Mouse (Mus musculus): ENCODE measurements around the gene Rgs6.

Rgs6 gene

GRCm38 (mm10) chr12:82756756-82757155 lies 168.7 kb downstream of the Rgs6 start:
- peak; percentile 42 for DNase-seq (ENCODE audit: low spot score)

DNA sequence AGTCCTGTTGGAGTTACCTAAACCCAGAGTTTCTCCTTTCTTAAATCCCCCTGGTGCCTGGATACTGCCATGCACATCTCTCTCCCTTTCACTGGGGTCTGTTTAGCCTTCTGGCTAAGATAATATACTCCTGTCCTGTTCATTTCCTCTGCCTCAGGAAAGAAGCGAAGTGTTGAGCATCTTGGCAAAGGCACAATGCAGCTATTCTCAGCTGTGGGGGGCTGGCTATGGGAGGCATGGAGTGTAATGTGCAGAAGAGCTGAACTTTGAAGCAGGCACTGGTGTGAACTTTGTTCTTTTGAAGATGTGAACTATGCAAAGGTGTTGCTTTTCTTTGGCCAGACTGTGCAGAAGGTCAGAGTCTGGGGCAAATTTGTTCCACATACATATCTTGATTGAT lies 169.3 kb downstream of the Rgs6 start:
- no peak for DNase-seq (ENCODE audit: low spot score)

DNA sequence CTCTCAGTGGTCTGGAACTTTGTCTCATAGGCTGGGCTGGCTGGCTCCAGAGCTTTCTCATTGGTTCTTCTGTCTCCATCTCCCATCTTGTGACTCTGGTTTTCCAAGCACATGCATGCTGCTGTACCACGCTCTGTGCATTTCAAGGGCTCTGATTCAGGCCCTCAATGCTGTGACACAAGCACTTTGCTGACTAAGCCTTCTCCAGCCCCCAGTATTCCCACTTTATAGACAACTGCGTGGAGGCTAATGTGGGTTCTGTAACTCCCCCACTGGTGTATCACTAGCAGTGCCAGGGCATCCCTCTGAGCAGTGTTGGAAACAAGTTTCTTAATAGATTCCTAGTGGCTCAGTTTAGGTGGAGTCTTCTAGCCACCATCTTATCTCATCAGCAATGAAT lies 174.0 kb downstream of the Rgs6 start:
- DNase-seq (ENCODE audit: low spot score), result no peak

- DNase-seq (ENCODE audit: low spot score), result no peak
These were observed 180.6 kb downstream of the Rgs6 start for GRCm38 (mm10) chr12:82768726-82769125.

GRCm38 (mm10) chr12:82772215-82772614 lies 184.1 kb downstream of the Rgs6 start:
- no peak for DNase-seq (ENCODE audit: low spot score)

- DNase-seq (ENCODE audit: low spot score), result no peak
These were observed 186.5 kb downstream of the Rgs6 start for GRCm38 (mm10) chr12:82774576-82774975.

DNA sequence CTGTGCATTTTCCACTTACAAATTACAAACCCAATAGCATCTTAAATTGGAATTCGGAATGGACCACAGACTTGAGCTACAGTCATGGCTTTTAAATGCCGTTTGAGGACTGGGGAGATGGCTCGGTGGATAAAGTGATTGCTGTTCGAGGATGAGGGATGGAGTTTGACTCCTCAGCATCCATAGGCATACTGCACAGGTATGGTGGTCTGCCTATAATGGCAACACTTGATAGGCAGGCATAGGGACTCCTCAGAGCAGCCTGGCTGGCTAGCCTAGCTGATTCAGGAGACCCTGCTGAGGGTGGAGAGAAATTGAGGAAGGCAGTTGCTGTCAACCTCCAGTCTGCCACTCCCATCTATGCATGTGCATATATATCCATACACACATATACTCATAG lies 188.6 kb downstream of the Rgs6 start:
- DNase-seq (ENCODE audit: low spot score), result no peak

GRCm38 (mm10) chr12:82780936-82781335 lies 192.8 kb downstream of the Rgs6 start:
- DNase-seq (ENCODE audit: low spot score), result no peak

DNA sequence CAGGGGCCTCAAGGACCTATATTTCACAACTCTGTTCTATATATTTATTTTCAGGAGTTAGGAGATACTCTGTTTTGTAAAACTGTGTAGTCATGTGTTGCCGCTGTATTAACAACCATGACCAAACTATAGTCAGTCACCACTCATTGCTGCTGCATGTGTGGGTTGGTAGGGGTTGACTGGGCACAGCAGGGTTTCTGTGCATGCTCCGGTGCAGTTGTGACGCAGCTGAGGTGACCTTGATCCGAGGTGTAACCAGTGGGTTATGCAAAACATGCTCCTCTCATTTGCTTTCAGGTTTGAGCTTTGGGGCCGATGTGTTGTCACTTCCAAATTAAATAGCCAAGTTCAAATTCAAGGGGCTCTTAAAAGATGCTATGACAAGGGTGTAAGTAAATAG lies 193.3 kb downstream of the Rgs6 start:
- no peak for DNase-seq (ENCODE audit: low spot score)

GRCm38 (mm10) chr12:82792122-82792521 lies 204.0 kb downstream of the Rgs6 start:
- no peak for DNase-seq (ENCODE audit: low spot score)

DNA sequence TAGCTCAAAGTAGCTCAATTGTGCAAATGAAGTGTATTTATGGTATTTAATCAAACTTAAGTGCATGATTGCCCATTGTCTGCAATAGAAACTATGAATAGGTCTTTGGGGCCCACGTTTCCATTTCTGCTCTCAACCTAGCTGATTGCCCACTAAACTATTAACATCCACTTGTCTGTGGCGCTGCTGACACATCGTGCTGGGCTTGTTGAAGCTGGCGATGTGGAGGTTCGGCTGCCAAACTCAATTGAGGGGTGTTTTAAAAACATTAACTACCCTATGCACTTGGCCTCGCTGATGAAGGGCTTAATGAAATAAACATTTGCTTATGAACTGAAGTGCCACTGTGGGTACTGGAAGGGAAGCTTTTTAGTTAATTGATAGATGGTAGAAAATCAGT lies 211.8 kb downstream of the Rgs6 start:
- DNase-seq (ENCODE audit: low spot score), result no peak

DNA sequence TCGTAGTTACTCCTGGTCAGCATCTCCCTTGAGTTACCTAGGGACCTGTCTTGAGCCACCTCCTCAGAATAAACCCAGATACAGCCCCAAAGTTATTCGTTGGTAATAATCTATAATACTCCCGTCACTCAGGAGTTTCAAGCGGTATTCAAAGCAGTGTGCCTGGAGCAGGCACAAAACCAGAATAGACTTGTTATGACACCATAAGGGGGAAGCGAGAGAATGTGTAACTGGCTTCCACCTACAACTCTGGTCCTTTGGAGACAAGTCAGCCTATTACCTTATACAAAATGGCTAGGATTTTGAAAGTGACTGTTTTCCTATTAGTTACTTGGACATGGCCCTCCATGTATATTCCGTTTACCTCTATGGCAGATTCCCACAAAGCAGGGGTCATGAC lies 213.6 kb downstream of the Rgs6 start:
- no peak for DNase-seq (ENCODE audit: low spot score)

DNA sequence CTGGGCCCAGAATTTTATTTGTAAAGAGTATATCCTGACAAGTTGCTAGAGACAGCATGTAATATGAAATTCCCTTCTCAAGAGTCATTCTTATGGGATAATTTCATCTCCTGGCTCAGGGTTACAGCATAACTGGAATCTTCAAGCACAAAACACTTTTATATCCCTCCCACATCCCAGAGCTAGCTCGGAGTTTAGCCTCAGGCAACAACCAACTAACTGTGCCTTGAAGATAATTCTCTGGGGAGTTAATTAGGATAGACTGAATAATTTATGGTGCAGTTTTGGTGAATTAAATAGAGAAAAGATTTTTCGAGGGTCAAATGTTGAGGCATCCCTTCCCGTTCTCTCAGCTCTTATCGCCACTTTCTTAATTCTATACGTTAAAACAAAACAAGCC lies 214.6 kb downstream of the Rgs6 start:
- no peak for DNase-seq (ENCODE audit: low spot score)

GRCm38 (mm10) chr12:82805167-82805566 lies 217.1 kb downstream of the Rgs6 start:
- DNase-seq (ENCODE audit: low spot score), result no peak

GRCm38 (mm10) chr12:82810631-82811030 lies 222.5 kb downstream of the Rgs6 start:
- DNase-seq (ENCODE audit: low spot score), result no peak

- no peak for DNase-seq (ENCODE audit: low spot score)
These were observed 227.9 kb downstream of the Rgs6 start for GRCm38 (mm10) chr12:82815982-82816381.

DNA sequence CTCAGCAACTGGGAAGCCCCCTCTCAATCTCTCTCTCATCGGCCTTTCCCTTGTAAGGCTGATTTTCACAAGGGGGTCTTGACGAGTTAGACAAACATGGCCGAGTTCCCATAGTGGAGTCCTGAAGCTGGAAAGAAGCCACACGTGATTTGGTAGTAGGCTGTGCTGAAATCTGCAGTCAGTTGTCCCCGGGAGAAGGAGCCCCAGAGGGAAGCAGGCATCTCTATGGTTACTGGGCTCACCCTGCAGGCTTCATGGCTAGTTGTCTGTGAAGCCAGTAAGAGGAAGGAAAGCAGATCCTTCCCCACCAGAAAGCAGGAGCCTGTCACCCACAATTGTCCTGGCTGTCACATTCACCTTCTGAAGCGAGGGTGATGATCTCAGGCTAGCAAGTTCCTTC lies 231.2 kb downstream of the Rgs6 start:
- DNase-seq (ENCODE audit: low spot score), result no peak

DNA sequence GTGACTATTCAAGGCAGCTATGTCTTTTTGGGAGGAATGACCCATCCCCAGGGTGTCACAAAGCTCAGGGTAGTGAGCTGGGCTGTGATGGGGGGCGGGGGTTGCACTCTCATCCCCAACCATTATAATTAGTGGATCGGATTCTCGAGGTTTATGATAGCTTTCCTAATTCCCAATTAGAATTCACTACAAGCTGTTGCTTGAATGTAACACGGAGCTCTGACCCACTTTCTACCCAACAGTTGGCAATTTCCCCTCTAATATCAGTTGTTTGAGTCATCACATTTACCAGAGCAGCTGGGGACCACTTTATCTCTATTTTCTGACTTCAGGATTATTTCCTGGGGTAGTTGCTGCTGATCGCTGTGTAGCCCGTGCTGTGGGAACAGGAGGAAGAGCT lies 231.9 kb downstream of the Rgs6 start:
- DNase-seq (ENCODE audit: low spot score), result no peak

- no peak for DNase-seq (ENCODE audit: low spot score)
These were observed 234.9 kb downstream of the Rgs6 start for GRCm38 (mm10) chr12:82822821-82823620.

- DNase-seq (ENCODE audit: low spot score), result no peak
These were observed 242.2 kb downstream of the Rgs6 start for GRCm38 (mm10) chr12:82830333-82830732.

DNA sequence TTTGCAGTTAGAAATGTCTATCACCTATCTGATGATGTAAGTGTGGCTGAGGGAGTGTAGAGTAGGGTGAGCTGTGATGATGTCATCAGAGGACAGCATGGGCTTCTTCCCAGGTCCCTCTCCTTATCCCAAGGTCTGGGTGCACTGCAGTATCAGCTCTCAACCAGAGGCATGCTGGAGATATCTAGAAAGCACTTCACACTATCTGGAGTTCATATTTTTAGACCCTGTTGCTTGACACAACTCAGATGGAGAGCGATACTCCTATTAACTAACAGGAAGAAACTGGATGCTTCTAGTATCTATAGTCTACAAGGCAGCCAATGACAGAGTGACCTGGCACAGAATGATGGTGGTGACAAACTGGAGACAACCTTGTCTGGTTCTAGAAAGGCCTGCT lies 250.5 kb downstream of the Rgs6 start:
- DNase-seq (ENCODE audit: low spot score), result no peak

- DNase-seq (ENCODE audit: low spot score), result no peak
These were observed 253.5 kb downstream of the Rgs6 start for GRCm38 (mm10) chr12:82841566-82841965.

- no peak for DNase-seq (ENCODE audit: low spot score)
These were observed 260.3 kb downstream of the Rgs6 start for GRCm38 (mm10) chr12:82848304-82848872.

DNA sequence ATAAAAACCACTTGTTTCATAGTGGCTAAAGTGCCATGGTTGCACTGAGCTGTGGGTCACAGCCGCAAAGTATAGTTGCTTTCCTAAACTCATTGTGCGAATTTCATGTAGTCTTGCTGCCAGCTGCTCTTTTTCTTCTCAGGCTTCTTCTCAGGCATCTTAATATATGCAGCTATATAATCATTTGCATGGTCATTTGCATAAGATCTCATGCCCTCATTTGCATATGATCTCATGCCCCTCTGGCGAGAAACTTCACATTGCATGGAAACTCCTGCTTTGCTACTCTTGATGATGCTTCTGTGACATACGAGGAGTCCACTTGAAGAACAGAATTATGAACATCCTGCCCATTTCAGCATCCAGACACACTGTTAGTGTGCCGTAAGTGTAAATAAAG lies 266.8 kb downstream of the Rgs6 start:
- DNase-seq (ENCODE audit: low spot score), result no peak
